Mouse (Mus musculus): ENCODE results near the gene Acap2. TPM values are rescaled to one million over a fixed set of nuclear protein-coding genes. Genes with fewer than 3 reads are reported as not detected.

The Acap2 gene
- polyA plus RNA-seq, 1 experiment from 2014 or later: 8.9 TPM

- Histone ChIP-seq H3K36me3 (ENCODE audit: control insufficient read depth, insufficient read depth, low read length) (no peaks in the 10 kb centered on the region), H3K4me2 (ENCODE audit: low read length) (no peak overlapping the region), H3K4me3 (ENCODE audit: low read depth, low read length) (no peak overlapping the region), H3K4me1 (ENCODE audit: control insufficient read depth, insufficient read depth, low read length) (peaks cover 9% of the 10 kb centered on the region; the same call in 1 of the 2 replicates), H3K9me3 (replicated peaks; ENCODE audit: control insufficient read depth, low read length, poor library complexity, severe bottlenecking) (no peaks in the 10 kb centered on the region), H3K27ac (ENCODE audit: low read length) (no peak overlapping the region), H3K27me3 (ENCODE audit: control insufficient read depth, insufficient read depth, low read depth, low read length) (no peaks in the 10 kb centered on the region), H3K9ac (ENCODE audit: low read depth, low read length) (no peak overlapping the region)
- ATAC-seq: peak; percentile 71
- 28% methylated on average over 10 of the region's 10 CpGs for WGBS
Measured at GRCm38 (mm10) chr16:31167017-31167887, 33.8 kb downstream of the Acap2 start.

DNA sequence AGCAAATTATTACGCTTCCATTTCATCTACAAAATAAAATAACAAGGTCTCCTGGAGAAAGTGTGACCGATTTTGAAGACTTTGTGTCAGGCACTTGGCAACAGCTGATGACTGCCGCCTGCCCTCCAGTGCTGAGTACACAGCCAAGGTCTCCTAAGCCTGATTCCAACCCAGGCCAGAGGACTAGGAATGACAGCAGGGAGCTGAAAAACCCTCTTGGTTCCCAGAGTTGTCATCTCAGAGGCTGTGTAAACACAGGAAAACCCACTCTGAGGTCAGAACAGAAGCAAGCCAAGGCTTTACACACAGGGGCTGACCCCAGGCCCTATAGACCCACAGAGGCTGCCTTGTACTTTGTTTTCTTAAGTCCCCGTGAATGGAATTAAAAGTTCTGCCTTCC is 35.1 kb downstream of the Acap2 start:
- WGBS: 40% methylated on average over 4 of the region's 4 CpGs
- Histone ChIP-seq H3K9ac (ENCODE audit: low read depth, low read length) (no peak overlapping the region), H3K4me1 (ENCODE audit: control insufficient read depth, insufficient read depth, low read length) (peaks cover 10% of the 10 kb centered on the region), H3K27me3 (ENCODE audit: control insufficient read depth, insufficient read depth, low read depth, low read length) (no peaks in the 10 kb centered on the region), H3K36me3 (ENCODE audit: control insufficient read depth, insufficient read depth, low read length) (no peaks in the 10 kb centered on the region), H3K9me3 (replicated peaks; ENCODE audit: control insufficient read depth, low read length, poor library complexity, severe bottlenecking) (no peaks in the 10 kb centered on the region), H3K4me3 (ENCODE audit: low read depth, low read length) (no peak overlapping the region), H3K4me2 (ENCODE audit: low read length) (no peak overlapping the region), H3K27ac (ENCODE audit: low read length) (no peak overlapping the region)
- no peak for ATAC-seq

- no peak overlapping the region for H3K4me2 ChIP-seq (ENCODE audit: low read length)
- peaks cover 10% of the 10 kb centered on the region for H3K4me1 ChIP-seq (ENCODE audit: control insufficient read depth, insufficient read depth, low read length)
- 61% methylated on average over 4 of the region's 4 CpGs for WGBS
- H3K36me3 ChIP-seq (ENCODE audit: control insufficient read depth, insufficient read depth, low read length): no peaks in the 10 kb centered on the region
- H3K9me3 ChIP-seq (replicated peaks; ENCODE audit: control insufficient read depth, low read length, poor library complexity, severe bottlenecking): no peaks in the 10 kb centered on the region
- ATAC-seq: no peak
- H3K27ac ChIP-seq (ENCODE audit: low read length): no peak overlapping the region
- H3K9ac ChIP-seq (ENCODE audit: low read depth, low read length): no peak overlapping the region
- no peaks in the 10 kb centered on the region for H3K27me3 ChIP-seq (ENCODE audit: control insufficient read depth, insufficient read depth, low read depth, low read length)
- no peak overlapping the region for H3K4me3 ChIP-seq (ENCODE audit: low read depth, low read length)
Measured at GRCm38 (mm10) chr16:31165467-31165866, 35.6 kb downstream of the Acap2 start.

DNA sequence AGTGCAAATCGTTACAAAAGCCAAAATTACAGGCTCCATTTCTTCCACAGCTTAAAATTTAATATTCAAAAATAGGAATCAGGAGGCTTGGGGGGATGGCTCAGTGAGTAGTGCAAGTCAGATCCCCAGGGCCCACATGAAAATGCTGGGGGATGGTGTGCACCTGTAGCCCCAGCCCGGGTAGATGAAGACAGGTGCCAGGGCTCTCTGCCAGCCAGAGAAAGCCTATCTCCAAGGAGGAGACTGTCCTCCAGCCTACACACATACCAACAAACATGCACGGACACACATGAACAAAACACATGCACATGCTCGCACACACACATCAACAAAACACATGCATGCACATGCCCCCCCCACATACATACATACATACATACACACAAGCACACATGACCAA is 36.9 kb downstream of the Acap2 start:
- H3K27ac ChIP-seq (ENCODE audit: low read length): no peak overlapping the region
- 92% methylated on average over 4 of the region's 4 CpGs for WGBS
- ATAC-seq: no peak
- H3K9ac ChIP-seq (ENCODE audit: low read depth, low read length): no peak overlapping the region
- H3K9me3 ChIP-seq (replicated peaks; ENCODE audit: control insufficient read depth, low read length, poor library complexity, severe bottlenecking): no peaks in the 10 kb centered on the region
- no peaks in the 10 kb centered on the region for H3K36me3 ChIP-seq (ENCODE audit: control insufficient read depth, insufficient read depth, low read length)
- H3K4me1 ChIP-seq (ENCODE audit: control insufficient read depth, insufficient read depth, low read length): peaks cover 10% of the 10 kb centered on the region
- H3K4me3 ChIP-seq (ENCODE audit: low read depth, low read length): no peak overlapping the region
- no peak overlapping the region for H3K4me2 ChIP-seq (ENCODE audit: low read length)
- no peaks in the 10 kb centered on the region for H3K27me3 ChIP-seq (ENCODE audit: control insufficient read depth, insufficient read depth, low read depth, low read length)

GRCm38 (mm10) chr16:31160486-31160885 is 40.6 kb downstream of the Acap2 start:
- Histone ChIP-seq H3K4me1 (ENCODE audit: control insufficient read depth, insufficient read depth, low read length) (peaks cover 2% of the 10 kb centered on the region; the same call in 1 of the 2 replicates), H3K36me3 (ENCODE audit: control insufficient read depth, insufficient read depth, low read length) (peaks cover 17% of the 10 kb centered on the region), H3K27ac (ENCODE audit: low read length) (no peak overlapping the region), H3K4me2 (ENCODE audit: low read length) (no peak overlapping the region), H3K9ac (ENCODE audit: low read depth, low read length) (no peak overlapping the region), H3K9me3 (replicated peaks; ENCODE audit: control insufficient read depth, low read length, poor library complexity, severe bottlenecking) (peaks cover 15% of the 10 kb centered on the region; the same call in 1 of the 2 replicates), H3K4me3 (ENCODE audit: low read depth, low read length) (no peak overlapping the region), H3K27me3 (ENCODE audit: control insufficient read depth, insufficient read depth, low read depth, low read length) (no peaks in the 10 kb centered on the region)
- ATAC-seq: no peak
- 60% methylated on average over 6 of the region's 6 CpGs for WGBS

GRCm38 (mm10) chr16:31159491-31159890 is 41.6 kb downstream of the Acap2 start:
- H3K4me1 ChIP-seq (ENCODE audit: control insufficient read depth, insufficient read depth, low read length): peaks cover 2% of the 10 kb centered on the region; the same call in 1 of the 2 replicates
- WGBS: 17% methylated on average over 2 of the region's 2 CpGs
- H3K4me2 ChIP-seq (ENCODE audit: low read length): no peak overlapping the region
- H3K9ac ChIP-seq (ENCODE audit: low read depth, low read length): no peak overlapping the region
- no peaks in the 10 kb centered on the region for H3K27me3 ChIP-seq (ENCODE audit: control insufficient read depth, insufficient read depth, low read depth, low read length)
- no peak overlapping the region for H3K4me3 ChIP-seq (ENCODE audit: low read depth, low read length)
- peaks cover 24% of the 10 kb centered on the region for H3K36me3 ChIP-seq (ENCODE audit: control insufficient read depth, insufficient read depth, low read length)
- no peak for ATAC-seq
- H3K27ac ChIP-seq (ENCODE audit: low read length): no peak overlapping the region
- H3K9me3 ChIP-seq (replicated peaks; ENCODE audit: control insufficient read depth, low read length, poor library complexity, severe bottlenecking): peaks cover 15% of the 10 kb centered on the region; the same call in 1 of the 2 replicates

DNA sequence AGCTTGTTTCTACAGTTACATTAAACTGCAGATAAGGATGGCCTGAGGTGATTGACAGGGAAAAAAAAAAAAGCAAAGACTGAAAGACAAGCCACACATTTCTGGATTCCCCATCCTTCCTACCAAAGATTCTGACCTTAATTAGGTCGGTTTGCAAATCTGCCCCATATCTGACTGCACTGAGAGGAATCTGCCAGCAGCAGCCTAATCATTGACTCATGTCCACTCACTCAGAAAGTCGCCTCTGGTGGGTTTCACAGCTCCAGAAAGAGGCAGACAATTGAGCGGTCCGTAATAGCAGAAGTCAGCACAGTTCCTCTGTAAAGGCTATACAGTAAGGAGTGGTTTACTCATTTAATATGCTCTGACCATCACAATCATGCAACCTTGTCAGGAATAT is 51.2 kb downstream of the Acap2 start:
- no peak overlapping the region for H3K9ac ChIP-seq (ENCODE audit: low read depth, low read length)
- WGBS: 91% methylated on average over 4 of the region's 4 CpGs
- no peak overlapping the region for H3K4me2 ChIP-seq (ENCODE audit: low read length)
- no peak overlapping the region for H3K27ac ChIP-seq (ENCODE audit: low read length)
- peaks cover 4% of the 10 kb centered on the region; the same call in 1 of the 2 replicates for H3K36me3 ChIP-seq (ENCODE audit: control insufficient read depth, insufficient read depth, low read length)
- no peak overlapping the region for H3K4me3 ChIP-seq (ENCODE audit: low read depth, low read length)
- ATAC-seq: no peak
- no peaks in the 10 kb centered on the region for H3K27me3 ChIP-seq (ENCODE audit: control insufficient read depth, insufficient read depth, low read depth, low read length)
- H3K9me3 ChIP-seq (replicated peaks; ENCODE audit: control insufficient read depth, low read length, poor library complexity, severe bottlenecking): no peaks in the 10 kb centered on the region
- no peaks in the 10 kb centered on the region for H3K4me1 ChIP-seq (ENCODE audit: control insufficient read depth, insufficient read depth, low read length)

GRCm38 (mm10) chr16:31148891-31149290 is 52.2 kb downstream of the Acap2 start:
- H3K27me3 ChIP-seq (ENCODE audit: control insufficient read depth, insufficient read depth, low read depth, low read length): no peaks in the 10 kb centered on the region
- H3K4me2 ChIP-seq (ENCODE audit: low read length): no peak overlapping the region
- H3K36me3 ChIP-seq (ENCODE audit: control insufficient read depth, insufficient read depth, low read length): no peaks in the 10 kb centered on the region
- H3K4me3 ChIP-seq (ENCODE audit: low read depth, low read length): no peak overlapping the region
- whole genome bisulfite sequencing: 83% methylated on average over 6 of the region's 6 CpGs
- H3K27ac ChIP-seq (ENCODE audit: low read length): no peak overlapping the region
- ATAC-seq: no peak
- no peaks in the 10 kb centered on the region for H3K9me3 ChIP-seq (replicated peaks; ENCODE audit: control insufficient read depth, low read length, poor library complexity, severe bottlenecking)
- no peak overlapping the region for H3K9ac ChIP-seq (ENCODE audit: low read depth, low read length)
- H3K4me1 ChIP-seq (ENCODE audit: control insufficient read depth, insufficient read depth, low read length): no peaks in the 10 kb centered on the region

- Histone ChIP-seq H3K27me3 (ENCODE audit: control insufficient read depth, insufficient read depth, low read depth, low read length) (no peaks in the 10 kb centered on the region), H3K9me3 (replicated peaks; ENCODE audit: control insufficient read depth, low read length, poor library complexity, severe bottlenecking) (no peaks in the 10 kb centered on the region), H3K4me1 (ENCODE audit: control insufficient read depth, insufficient read depth, low read length) (no peaks in the 10 kb centered on the region), H3K27ac (ENCODE audit: low read length) (no peak overlapping the region), H3K4me3 (ENCODE audit: low read depth, low read length) (no peak overlapping the region), H3K36me3 (ENCODE audit: control insufficient read depth, insufficient read depth, low read length) (no peaks in the 10 kb centered on the region), H3K4me2 (ENCODE audit: low read length) (no peak overlapping the region), H3K9ac (ENCODE audit: low read depth, low read length) (no peak overlapping the region)
- ATAC-seq: no peak
- WGBS: 91% methylated on average over 6 of the region's 6 CpGs
Measured at GRCm38 (mm10) chr16:31147766-31148165, 53.3 kb downstream of the Acap2 start.

Measured in midbrain, embryonic 16.5 days (tissue).